Comparison of ENCODE assay signal across 10 mouse cellular contexts in the genomic region with DNA sequence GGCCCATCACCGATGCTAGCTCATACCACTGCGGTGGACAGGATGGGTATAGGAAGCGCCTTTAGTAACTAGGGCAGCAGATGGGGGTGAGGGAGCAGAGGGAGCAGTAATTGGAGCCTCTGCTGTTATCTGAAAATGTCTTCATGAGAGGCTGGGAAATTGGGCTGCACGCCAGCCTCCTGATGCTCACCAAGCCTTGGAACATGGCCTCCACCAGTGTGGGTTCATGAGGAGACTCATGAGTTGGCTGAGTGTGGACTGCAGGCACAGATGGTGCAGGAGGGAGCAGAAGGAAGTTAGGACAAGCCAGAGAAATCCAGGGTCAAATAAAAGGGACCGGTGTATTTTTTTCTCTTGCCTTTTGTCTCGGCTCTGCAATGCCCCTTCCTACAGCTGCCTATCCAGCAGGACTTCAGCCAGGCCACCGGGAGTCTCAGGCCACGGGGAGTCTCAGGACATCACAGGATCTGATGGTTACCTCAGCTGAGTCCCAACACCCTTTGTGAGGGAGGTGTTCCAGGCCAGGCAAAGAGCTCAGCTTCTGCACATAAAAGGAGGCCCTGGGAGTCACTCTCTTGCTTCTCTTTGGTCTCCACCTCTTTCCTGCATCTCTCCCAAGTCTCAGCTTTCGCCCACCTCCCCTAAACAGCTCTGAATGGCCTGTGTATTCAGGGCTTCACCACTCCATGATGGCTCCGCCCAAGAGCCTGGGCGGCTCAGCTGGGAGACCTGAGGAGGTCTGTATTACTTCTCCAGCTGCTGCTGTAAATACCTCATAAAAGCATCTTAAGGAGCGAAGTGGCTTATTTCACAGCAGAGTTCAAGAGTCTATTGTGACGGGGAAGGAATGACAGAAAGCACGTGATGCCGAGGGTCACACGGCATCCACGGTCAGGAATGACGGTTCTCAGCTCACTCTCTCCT. TPM values are rescaled to one million over a fixed set of nuclear protein-coding genes. Genes with fewer than 3 reads are reported as not detected.
A peak's percentile ranks its signal among the peaks of the same experiment; 100 is the strongest.
DNase-seq lines count a peak whose midpoint lies in the region; ATAC-seq lines count a peak whose summit lies in the region.
"Had no signal": no experiment of that assay in that cellular context is flagged by ENCODE, and none has a peak within 500 bp of the region (broad histone marks: within the 10 kb centered on the region; RNA-seq: fewer than 3 reads in every experiment).

No protein-coding gene starts in this region.

- 59% methylated on average over 18 of the region's 18 CpGs for WGBS in forebrain, embryonic 12.5 days
- 37% methylated on average over 18 of the region's 18 CpGs for WGBS in intestine, embryonic 14.5 days

- peaks cover 8% of the 10 kb centered on the region for H3K27me3 ChIP-seq in forebrain, embryonic 12.5 days
- H3K27me3 ChIP-seq in intestine, embryonic 14.5 days (replicated peaks; ENCODE audit: control insufficient read depth, insufficient read depth, low read length): no peaks in the 10 kb centered on the region

- no peaks in the 10 kb centered on the region for H3K9me3 ChIP-seq in forebrain, embryonic 12.5 days
- no peaks in the 10 kb centered on the region for H3K9me3 ChIP-seq in intestine, embryonic 14.5 days (ENCODE audit: control insufficient read depth, low read length)

- no peak overlapping the region for H3K4me3 ChIP-seq in forebrain, embryonic 12.5 days (replicated peaks)
- no peak overlapping the region for H3K4me3 ChIP-seq in intestine, embryonic 14.5 days (ENCODE audit: low read depth, low read length)

- no peak overlapping the region for H3K9ac ChIP-seq in forebrain, embryonic 12.5 days
- no peak overlapping the region for H3K9ac ChIP-seq in intestine, embryonic 14.5 days (ENCODE audit: low read length)

- H3K27ac ChIP-seq in forebrain, embryonic 12.5 days: 0 out of 2 replicates have a peak overlapping the region, but pooled peaks have one; percentile 36
- peak overlapping the region; percentile 23; the same call in 1 of the 2 replicates for H3K27ac ChIP-seq in intestine, embryonic 14.5 days (ENCODE audit: low read depth)
- H3K27ac ChIP-seq: macrophage had no signal

- no peak overlapping the region for H3K4me2 ChIP-seq in forebrain, embryonic 12.5 days
- no peak overlapping the region for H3K4me2 ChIP-seq in intestine, embryonic 14.5 days (ENCODE audit: low read length)

- no peak for ATAC-seq in forebrain, embryonic 12.5 days (ENCODE audit: low FRiP score)
- no peak for ATAC-seq in intestine, embryonic 14.5 days (replicated peaks; ENCODE audit: low FRiP score, low TSS enrichment, low read depth)
- ATAC-seq in megakaryocyte progenitor cell, adult 5-6 weeks (replicated peaks; ENCODE audit: poor library complexity): no peak

- DNase-seq in embryo, embryonic 11 days: peak; percentile 59
- no peak for DNase-seq in embryo, embryonic 10.5 days (ENCODE audit: low spot score)
- peak; percentile 63 for DNase-seq in ES-CJ7 (ENCODE audit: low read depth, low spot score)
- no peak for DNase-seq in intestine, embryonic 14.5 days (ENCODE audit: low spot score)
- no peak for DNase-seq in adipocyte (ENCODE audit: low spot score)
- no peak for DNase-seq in testis, postnatal 10 days (ENCODE audit: low spot score)
- DNase-seq: right cerebral cortex, adult 18-20 months had no signal

- H3K4me1 ChIP-seq in forebrain, embryonic 12.5 days: peaks cover 11% of the 10 kb centered on the region
- peaks cover 23% of the 10 kb centered on the region for H3K4me1 ChIP-seq in intestine, embryonic 14.5 days (replicated peaks; ENCODE audit: control insufficient read depth, insufficient read depth, low read length)

- no peaks in the 10 kb centered on the region for H3K36me3 ChIP-seq in forebrain, embryonic 12.5 days (replicated peaks)
- no peaks in the 10 kb centered on the region for H3K36me3 ChIP-seq in intestine, embryonic 14.5 days (ENCODE audit: control insufficient read depth, insufficient read depth, low read length)

RNA-seq across cellular contexts. Expression of gene Tmem51, which starts 23.4 kb away (rescaled TPM):
- polyA plus RNA-seq in forebrain, embryonic 12.5 days (2016; fragmentation: Nextera tagmentation; extraction: Ambion mirVana): 4.8 and 6.0 TPM in 2 replicates
- 42.9 and 45.5 TPM in 2 replicates for polyA plus RNA-seq in intestine, embryonic 14.5 days (2014; fragmentation: Nextera tagmentation; extraction: Ambion mirVana)
- total RNA-seq in megakaryocyte progenitor cell, adult 5-6 weeks (2015): 0.47 TPM in 1 of 2 replicates, not detected in the other
- total RNA-seq in megakaryocyte progenitor cell, adult 5-6 weeks (2017): 0.41 and 0.87 TPM in 2 replicates

RNA-seq across cellular contexts. Expression of gene Fhad1, which starts 45.8 kb away (rescaled TPM):
- 1.1 and 1.6 TPM in 2 replicates for polyA plus RNA-seq in forebrain, embryonic 12.5 days (2016; fragmentation: Nextera tagmentation; extraction: Ambion mirVana)
- polyA plus RNA-seq in intestine, embryonic 14.5 days (2014; fragmentation: Nextera tagmentation; extraction: Ambion mirVana): 1.8 and 2.2 TPM in 2 replicates
- total RNA-seq in megakaryocyte progenitor cell, adult 5-6 weeks (2015): 0.20 TPM in 1 of 2 replicates, not detected in the other
- 1.2 TPM in 1 of 2 replicates, not detected in the other for total RNA-seq in megakaryocyte progenitor cell, adult 5-6 weeks (2017)

Comparison
In these comparisons a context has a peak if more than half of its experiments do, and no peak if none do; other contexts are left out.
1. DNase-seq: peak in embryo, embryonic 11 days (single experiment) and ES-CJ7 (single experiment); none in embryo, embryonic 10.5 days (single experiment), intestine, embryonic 14.5 days (single experiment), adipocyte (single experiment) and testis, postnatal 10 days (single experiment).